Mouse (Mus musculus) ES-E14 (cell line): ENCODE data around the gene Gpr158. TPM values are rescaled to one million over a fixed set of nuclear protein-coding genes. Genes with fewer than 3 reads are reported as not detected.

ENCODE experiments used
- DNase-seq: peaks from one replicate; pipeline ENCODE4 v3.0.0-alpha.2; 2013; ENCODE audit warnings: low read depth, low spot score
- H3K27ac ChIP-seq: 2 replicates; pipeline ENCODE4 v1.5.1; 2012; ENCODE audit warnings: low read depth, mild to moderate bottlenecking, low read length, moderate library complexity, mixed read lengths; ENCODE audit not compliant: poor library complexity, insufficient read depth, severe bottlenecking
- H3K36me3 ChIP-seq: 2 replicates; pipeline ENCODE4 v1.6.1; 2012; ENCODE audit warnings: mild to moderate bottlenecking, low read length, moderate library complexity, mixed read lengths; ENCODE audit not compliant: control insufficient read depth, poor library complexity, insufficient read depth, severe bottlenecking
- H3K4me1 ChIP-seq, 2 experiments: fragments of 150-350 bp in 1 of 2; sonication (generic) in 1 of 2; 2 replicates each; pipeline ENCODE4 v1.6.1; 2012; ENCODE audit warnings: low read length in 2 of 2, mild to moderate bottlenecking in 1 of 2, mixed read lengths in 1 of 2; ENCODE audit not compliant: control insufficient read depth in 2 of 2, insufficient read depth in 2 of 2, poor library complexity in 1 of 2
- H3K4me3 ChIP-seq, 2 experiments: fragments of 150-350 bp in 1 of 2; sonication (generic) in 1 of 2; 2 replicates each; pipeline ENCODE4 v1.5.1; 2012; ENCODE audit warnings: low read length in 2 of 2, low read depth in 1 of 2, mild to moderate bottlenecking in 1 of 2, mixed read lengths in 1 of 2; ENCODE audit not compliant: insufficient read depth in 1 of 2, poor library complexity in 1 of 2, severe bottlenecking in 1 of 2
- H3K9ac ChIP-seq: 2 replicates; pipeline ENCODE4 v1.6.1; 2012; ENCODE audit warnings: low read depth, mild to moderate bottlenecking, low read length, mixed read lengths; ENCODE audit not compliant: poor library complexity, insufficient read depth, severe bottlenecking
- H3K9me3 ChIP-seq: fragments of 150-350 bp; sonication (generic); 2 replicates; pipeline ENCODE4 v1.6.1; 2012; ENCODE audit warnings: low read depth, mild to moderate bottlenecking, low read length; ENCODE audit not compliant: control insufficient read depth, insufficient read depth
- CHD2 ChIP-seq: IDR thresholded peaks from 2 replicates; pipeline ENCODE4 v1.6.1; 2014; ENCODE audit warnings: mild to moderate bottlenecking, low read depth, low read length, inconsistent platforms
- HCFC1 ChIP-seq: IDR thresholded peaks from 2 replicates; pipeline ENCODE4 v1.6.1; 2012; ENCODE audit warnings: low read length, inconsistent platforms, borderline replicate concordance; ENCODE audit not compliant: insufficient read depth
- MAFK ChIP-seq: IDR thresholded peaks from 2 replicates; pipeline ENCODE4 v1.6.1; 2014; ENCODE audit warnings: mild to moderate bottlenecking, low read depth, low read length, inconsistent platforms; ENCODE audit not compliant: insufficient read depth
- ZC3H11A ChIP-seq: IDR thresholded peaks from 2 replicates; pipeline ENCODE4 v1.6.1; 2012; ENCODE audit warnings: low read depth, mild to moderate bottlenecking, inconsistent platforms, low read length, borderline replicate concordance
- ZNF384 ChIP-seq: IDR thresholded peaks from 2 replicates; pipeline ENCODE4 v1.6.1; 2012; ENCODE audit warnings: low read depth, low read length, inconsistent platforms
- in situ Hi-C, 2 experiments: fragments of 600-800 bp; cut with MboI; formaldehyde crosslinking; loops; one replicate each; pipeline ENCODE4 v1.15.1; 2025; ENCODE audit warnings: low sequenced_read_pairs in 2 of 2, inconsistent platforms in 1 of 2; ENCODE audit not compliant: unreplicated experiment in 2 of 2
- total RNA-seq: library from RNA; depleted of rRNA; stranded (reverse); fragments of 300-350 nt; gene quantifications from 2 replicates; pipeline ENCODE4 v1.2.3, GENCODE M21; 2012; rRNA removed

Gpr158 gene
- 0.09 TPM in 1 of 2 replicates, not detected in the other for total RNA-seq

DNA sequence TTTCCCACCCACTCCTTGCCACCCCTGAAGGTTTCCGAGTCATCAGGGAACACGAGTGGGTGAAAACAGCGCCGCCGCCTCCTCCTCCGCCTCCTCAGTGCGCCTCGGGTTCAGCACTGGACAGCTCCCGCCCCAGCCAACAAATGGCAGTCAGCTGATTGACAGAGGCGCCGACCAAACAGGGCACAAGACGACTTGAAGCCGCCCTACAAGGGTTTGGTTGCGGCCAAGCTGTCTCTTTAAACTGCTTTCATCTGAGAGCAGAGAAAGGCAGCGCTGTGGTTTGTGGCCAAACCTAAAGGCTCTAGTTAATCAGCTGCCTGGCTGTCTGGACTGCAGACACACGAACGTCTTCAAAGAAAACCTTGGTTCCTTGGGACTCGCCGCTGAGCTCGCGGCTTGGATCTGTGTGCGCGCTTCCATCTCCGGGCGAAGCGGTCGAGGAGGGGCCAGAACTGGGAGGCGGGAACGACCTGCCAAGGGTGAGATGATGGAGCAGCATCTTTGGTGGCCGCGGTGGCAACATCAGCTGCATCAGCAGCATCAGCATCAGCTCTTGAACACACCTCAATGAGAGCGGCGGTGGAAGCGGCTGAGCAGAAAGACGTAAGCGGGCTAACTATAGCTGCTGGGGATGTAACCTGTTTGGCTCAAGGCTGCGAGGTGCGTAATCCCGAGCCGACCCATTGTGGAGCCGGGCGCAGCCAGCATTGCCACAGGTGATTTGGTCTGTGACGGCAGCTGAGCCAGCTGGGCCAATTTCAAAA lies at the start of gene Gpr158:
Gpr158 (plus strand) TSS at position 198 of the 767 bp plus-strand sequence.
- TF ChIP-seq MAFK: no peak
- no peak for TF ChIP-seq HCFC1
- no peak for TF ChIP-seq ZNF384
- TF ChIP-seq CHD2: peak; percentile 61
- TF ChIP-seq ZC3H11A: no peak
- H3K4me1 ChIP-seq: peaks cover 0 to 3% of the 10 kb centered on the region in 2 experiments; a peak in 1 of 4 replicates
- peak; percentile 78 for DNase-seq

DNA sequence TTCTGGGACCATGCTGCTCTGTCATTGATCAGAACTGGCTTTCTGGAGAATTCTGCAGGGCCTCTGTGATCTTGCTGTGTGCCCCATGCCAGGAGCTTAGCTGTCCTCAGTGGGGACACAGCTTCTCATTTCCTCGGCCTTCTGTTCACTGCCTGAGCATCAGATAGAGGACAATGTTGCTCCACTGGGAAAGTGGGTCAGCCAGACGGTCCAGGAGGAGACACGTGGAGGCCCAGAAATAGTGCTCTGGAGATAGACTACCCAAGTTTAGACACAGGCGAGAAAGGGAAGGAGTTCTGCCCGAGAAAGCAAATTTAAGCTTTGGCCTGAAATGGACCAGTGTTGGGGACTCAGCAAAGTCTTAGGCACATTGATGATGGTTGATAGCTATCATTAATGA lies 23.5 kb upstream of the Gpr158 start:
- Histone ChIP-seq H3K4me1 (no peaks in the 10 kb centered on the region), H3K4me3 (no peak overlapping the region), H3K9ac (no peak overlapping the region), H3K9me3 (no peaks in the 10 kb centered on the region), H3K27ac (no peak overlapping the region), H3K36me3 (no peaks in the 10 kb centered on the region)
- in situ Hi-C loops: no loop called here
- TF ChIP-seq MAFK (no peak), ZNF384 (no peak), HCFC1 (no peak), ZC3H11A (no peak), CHD2 (no peak)
- no peak for DNase-seq

More for the DNA sequence above, at the start of gene Gpr158:
- H3K4me3 ChIP-seq: peak within 1 kb of the TSS; percentile 65 to 89
- H3K36me3 ChIP-seq: no peaks in the 10 kb centered on the region
- in situ Hi-C loops: no loop called here
- H3K27ac ChIP-seq: no peak within 1 kb of the TSS
- H3K9ac ChIP-seq: no peak within 1 kb of the TSS
- H3K9me3 ChIP-seq: no peaks in the 10 kb centered on the region

DNA sequence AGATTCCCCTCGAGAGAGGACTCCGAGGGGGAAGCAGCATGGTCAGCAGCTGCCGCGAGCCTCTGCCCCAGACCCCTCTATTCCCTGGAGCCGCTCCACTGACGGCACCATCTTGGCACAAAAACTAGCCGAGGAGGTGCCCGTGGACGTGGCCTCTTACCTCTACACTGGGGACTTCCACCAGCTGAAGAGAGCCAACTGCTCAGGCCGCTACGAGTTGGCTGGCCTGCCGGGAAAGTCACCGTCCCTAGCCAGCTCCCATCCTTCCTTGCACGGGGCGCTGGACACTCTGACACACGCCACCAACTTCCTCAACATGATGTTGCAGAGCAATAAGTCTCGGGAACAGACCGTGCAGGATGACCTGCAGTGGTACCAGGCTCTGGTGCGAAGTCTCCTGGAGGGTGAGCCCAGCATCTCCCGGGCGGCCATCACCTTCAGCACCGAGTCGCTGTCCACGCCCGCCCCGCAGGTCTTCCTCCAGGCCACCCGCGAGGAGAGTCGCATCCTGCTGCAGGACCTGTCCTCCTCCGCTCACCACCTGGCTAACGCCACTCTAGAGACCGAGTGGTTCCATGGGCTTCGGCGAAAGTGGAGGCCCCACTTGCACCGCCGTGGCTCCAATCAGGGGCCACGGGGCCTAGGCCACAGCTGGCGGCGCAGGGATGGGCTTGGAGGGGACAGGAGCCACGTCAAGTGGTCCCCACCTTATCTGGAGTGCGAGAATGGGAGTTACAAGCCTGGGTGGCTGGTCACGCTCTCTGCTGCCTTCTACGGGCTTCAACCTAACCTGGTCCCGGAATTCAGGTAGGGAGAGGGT lies 1.2 kb downstream of the Gpr158 start:
- Histone ChIP-seq H3K36me3 (no peaks in the 10 kb centered on the region), H3K4me1 (peaks cover 0 to 3% of the 10 kb centered on the region in 2 experiments; a peak in 1 of 4 replicates), H3K9me3 (no peaks in the 10 kb centered on the region), H3K27ac (no peak overlapping the region), H3K4me3 (peak overlapping the region; percentile 60 to 89; a peak in 3 of 4 replicates), H3K9ac (no peak overlapping the region)
- in situ Hi-C loops: no loop called here
- no peak for DNase-seq
- TF ChIP-seq ZC3H11A: no peak
- no peak for TF ChIP-seq HCFC1
- TF ChIP-seq CHD2: no peak
- TF ChIP-seq MAFK: no peak
- no peak for TF ChIP-seq ZNF384

DNA sequence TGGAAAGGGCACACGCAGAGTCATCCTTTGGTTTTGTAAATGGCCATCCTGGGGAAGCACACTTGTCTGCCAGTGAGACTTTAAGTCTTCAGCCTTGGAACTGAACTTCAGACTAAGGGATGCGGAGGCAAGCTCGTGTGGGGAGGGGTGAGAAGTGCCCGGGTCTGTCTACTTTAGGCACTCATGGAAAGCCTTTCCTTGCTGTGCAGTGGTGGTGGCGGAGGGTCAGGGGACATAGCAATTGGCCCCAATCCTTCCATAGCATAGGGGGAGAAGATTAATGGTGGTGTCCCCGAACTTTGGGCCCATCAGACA lies 1.8 kb downstream of the Gpr158 start:
- H3K36me3 ChIP-seq: no peaks in the 10 kb centered on the region
- no peaks in the 10 kb centered on the region for H3K9me3 ChIP-seq
- no peak overlapping the region for H3K4me3 ChIP-seq
- TF ChIP-seq CHD2: no peak
- TF ChIP-seq ZC3H11A: no peak
- TF ChIP-seq HCFC1: no peak
- no peak for TF ChIP-seq ZNF384
- TF ChIP-seq MAFK: no peak
- H3K4me1 ChIP-seq: peaks cover 0 to 3% of the 10 kb centered on the region in 2 experiments; a peak in 1 of 4 replicates
- H3K27ac ChIP-seq: no peak overlapping the region
- no peak overlapping the region for H3K9ac ChIP-seq
- in situ Hi-C loops: no loop called here
- no peak for DNase-seq
